Mouse (Mus musculus): ENCODE measurements at regions not wholly inside any gene's neighbourhood (a gene's known extent, or its start where the extent isn't known, plus 50 kb on each side); places are given as distances from the start of the nearest gene placed in this dataset.

DNA sequence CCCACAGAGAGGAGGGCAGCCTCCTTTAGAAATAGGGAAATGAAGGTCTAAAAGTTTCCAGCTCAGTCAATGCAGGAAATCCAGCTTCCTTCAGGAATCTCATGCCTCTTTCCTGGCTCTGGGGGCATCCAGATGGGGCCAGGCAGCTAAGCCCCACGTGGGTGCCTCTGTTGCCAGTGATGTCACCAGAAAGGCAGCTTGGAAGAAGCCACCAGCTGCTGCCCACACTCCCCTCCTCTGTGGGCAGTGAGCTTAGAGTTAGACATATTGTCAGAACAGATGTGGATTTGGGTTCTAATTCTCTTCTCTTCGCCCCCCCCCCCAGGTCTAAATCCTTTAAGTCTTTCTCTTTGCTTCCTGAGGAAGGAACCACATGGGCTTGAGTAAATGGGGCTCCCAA, 116.2 kb upstream of the Pja1 start:
- H3K4me1 ChIP-seq = 0 out of 2 replicates have a peak, but pooled peaks cover under 1% of the 10 kb centered on the region
- WGBS = 45% methylated on average over 2 of the region's 2 CpGs
- H3K4me3 ChIP-seq = no peak overlapping the region
- no peak for ATAC-seq (ENCODE audit: insufficient number of reproducible peaks, low FRiP score, low TSS enrichment, low read depth)
- H3K36me3 ChIP-seq = no peaks in the 10 kb centered on the region
- H3K9me3 ChIP-seq = no peaks in the 10 kb centered on the region
- no peak overlapping the region for H3K27ac ChIP-seq
- no peak overlapping the region for H3K4me2 ChIP-seq
- peaks cover 39% of the 10 kb centered on the region for H3K27me3 ChIP-seq
- no peak overlapping the region for H3K9ac ChIP-seq

DNA sequence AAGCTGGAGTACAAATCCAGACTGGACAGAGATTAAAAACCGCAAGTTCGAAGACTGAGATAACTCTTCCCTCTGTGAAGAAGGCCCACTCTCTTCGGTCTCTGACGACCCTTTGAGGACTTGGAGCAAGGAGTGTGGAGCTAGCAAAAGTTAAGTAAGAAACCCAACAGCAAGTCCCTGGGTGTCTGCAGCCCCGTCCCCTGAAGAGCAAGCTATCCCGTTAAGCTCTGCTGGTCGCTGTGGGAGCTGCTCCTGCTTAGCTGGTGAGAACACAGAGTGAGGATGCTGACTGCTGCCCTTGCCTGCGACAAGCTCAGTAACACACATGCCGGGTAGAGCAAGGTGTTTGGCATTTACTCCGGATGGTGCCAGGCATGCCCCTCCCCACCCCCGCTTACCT, 115.2 kb upstream of the Pja1 start:
- Histone ChIP-seq H3K9me3 (no peaks in the 10 kb centered on the region), H3K27me3 (peaks cover 41% of the 10 kb centered on the region), H3K4me2 (no peak overlapping the region), H3K4me3 (no peak overlapping the region), H3K9ac (no peak overlapping the region), H3K27ac (no peak overlapping the region), H3K36me3 (no peaks in the 10 kb centered on the region), H3K4me1 (peaks cover 6% of the 10 kb centered on the region; the same call in 1 of the 2 replicates)
- no peak for ATAC-seq (ENCODE audit: insufficient number of reproducible peaks, low FRiP score, low TSS enrichment, low read depth)
- WGBS = 70% methylated on average over 11 of the region's 11 CpGs

DNA sequence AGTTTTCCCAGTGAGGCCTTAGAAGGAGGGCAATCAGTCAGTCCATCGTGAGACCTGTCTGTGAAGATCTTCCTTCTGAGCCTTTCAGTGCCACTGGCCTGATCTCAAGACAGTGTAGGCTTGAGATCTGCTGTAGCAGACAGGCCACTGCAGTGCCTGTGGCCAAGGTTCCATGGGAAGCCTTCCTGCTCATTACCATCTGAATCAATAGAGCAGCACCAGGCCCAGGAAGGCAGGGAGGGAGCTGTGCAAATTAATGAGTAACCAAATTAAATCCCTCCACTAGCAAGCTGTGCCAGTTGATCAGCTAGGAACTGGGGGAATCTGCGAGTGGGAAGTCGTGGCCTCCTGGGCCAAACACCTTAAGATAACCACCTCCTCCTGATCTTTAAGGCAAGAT, 114.6 kb upstream of the Pja1 start:
- WGBS = 47% methylated on average over 3 of the region's 3 CpGs
- Histone ChIP-seq H3K27ac (no peak overlapping the region), H3K27me3 (peaks cover 47% of the 10 kb centered on the region), H3K9me3 (no peaks in the 10 kb centered on the region), H3K36me3 (no peaks in the 10 kb centered on the region), H3K4me3 (no peak overlapping the region), H3K9ac (no peak overlapping the region), H3K4me2 (no peak overlapping the region), H3K4me1 (peaks cover 6% of the 10 kb centered on the region; the same call in 1 of the 2 replicates)
- no peak for ATAC-seq (ENCODE audit: insufficient number of reproducible peaks, low FRiP score, low TSS enrichment, low read depth)

DNA sequence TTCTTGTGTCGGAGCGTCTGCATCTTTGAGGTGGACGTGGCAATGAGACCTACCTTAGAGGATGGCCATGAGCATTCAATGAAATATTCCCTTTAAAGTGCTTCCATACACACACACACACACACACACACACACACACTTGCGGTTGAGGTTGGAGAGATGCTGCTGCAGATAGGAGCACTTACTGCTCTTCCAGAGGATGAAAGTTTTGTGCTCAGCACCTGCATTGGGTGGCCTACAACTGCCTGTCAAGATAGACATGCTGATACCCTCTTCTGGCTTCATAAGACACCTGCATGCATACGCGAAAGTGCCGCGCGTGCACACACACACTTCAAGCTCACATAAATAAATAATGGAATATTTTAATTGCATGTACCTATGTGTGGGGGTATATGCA, 111.5 kb upstream of the Pja1 start:
- WGBS = 90% methylated on average over 9 of the region's 9 CpGs
- peaks cover 49% of the 10 kb centered on the region for H3K27me3 ChIP-seq
- H3K4me2 ChIP-seq = no peak overlapping the region

DNA sequence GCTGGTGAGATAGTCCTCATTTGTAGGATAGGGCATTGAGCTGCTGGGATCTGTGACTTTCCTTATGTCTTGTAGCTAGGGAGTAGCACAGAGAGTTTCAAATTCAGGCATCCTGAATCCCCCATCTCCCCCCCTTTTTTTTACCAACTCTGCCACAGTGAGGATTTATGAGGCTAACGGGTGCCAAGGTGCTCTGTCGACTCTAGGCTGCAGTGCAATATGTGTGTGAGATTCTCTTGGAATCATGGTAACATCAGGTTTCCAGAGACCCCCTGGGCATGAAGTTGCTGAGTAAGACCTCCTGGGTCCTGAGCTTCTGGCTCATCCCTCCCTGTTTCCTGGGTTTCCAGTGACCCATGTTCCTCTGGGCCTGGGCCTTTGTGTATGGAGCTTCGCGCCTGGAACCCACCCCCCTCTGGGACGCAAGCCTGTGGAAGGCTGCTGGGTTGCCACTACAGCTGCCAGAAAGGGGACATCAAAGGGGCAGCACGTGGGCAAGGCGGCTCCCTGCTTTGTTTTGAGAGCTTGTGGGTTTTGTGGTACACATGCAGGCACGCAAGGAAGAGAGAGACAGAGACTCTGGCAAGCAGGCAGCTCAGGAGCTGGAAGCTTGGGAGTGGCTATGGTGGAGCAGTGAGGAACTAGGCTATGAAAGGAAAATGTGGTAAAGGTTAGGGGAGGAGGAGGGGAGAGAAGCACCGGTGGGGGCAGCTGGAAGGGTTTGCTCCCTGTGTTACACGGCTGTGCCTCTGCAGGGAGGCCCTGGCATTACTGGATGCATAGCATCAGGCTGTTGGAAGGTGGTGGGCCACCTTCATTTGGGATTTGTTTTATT, 110.8 kb upstream of the Pja1 start:
- no peak for ATAC-seq (ENCODE audit: insufficient number of reproducible peaks, low FRiP score, low TSS enrichment, low read depth)

More for the DNA sequence above, 111.5 kb upstream of the Pja1 start:
- Histone ChIP-seq H3K9me3 (no peaks in the 10 kb centered on the region), H3K9ac (no peak overlapping the region), H3K36me3 (no peaks in the 10 kb centered on the region), H3K4me1 (peaks cover 13% of the 10 kb centered on the region), H3K4me3 (no peak overlapping the region), H3K27ac (no peak overlapping the region)
- no peak for ATAC-seq (ENCODE audit: insufficient number of reproducible peaks, low FRiP score, low TSS enrichment, low read depth)

DNA sequence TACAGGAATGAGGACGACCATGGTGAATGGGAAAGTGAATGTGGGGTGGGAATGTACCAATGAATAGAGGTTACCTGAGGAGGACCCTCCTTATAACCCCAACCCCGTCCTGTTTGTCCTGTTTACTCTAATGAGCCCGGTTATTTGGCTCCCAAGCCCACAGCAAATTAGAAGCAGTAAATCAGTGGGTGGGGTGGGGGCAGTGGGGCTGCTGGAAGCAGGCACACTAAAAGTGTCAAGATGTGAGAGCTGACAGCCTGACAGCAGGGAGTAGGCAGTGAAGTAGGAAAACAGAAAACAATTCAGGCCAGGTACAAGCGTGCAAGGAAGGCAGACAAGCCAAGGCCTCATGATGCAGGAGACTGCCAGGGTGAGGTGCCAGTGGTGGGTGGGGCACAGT, 108.1 kb upstream of the Pja1 start:
- no peak for ATAC-seq (ENCODE audit: insufficient number of reproducible peaks, low FRiP score, low TSS enrichment, low read depth)
- Histone ChIP-seq H3K4me2 (no peak overlapping the region), H3K36me3 (no peaks in the 10 kb centered on the region), H3K4me3 (no peak overlapping the region), H3K4me1 (peaks cover 18% of the 10 kb centered on the region), H3K9me3 (no peaks in the 10 kb centered on the region), H3K9ac (no peak overlapping the region), H3K27me3 (peaks cover 61% of the 10 kb centered on the region), H3K27ac (no peak overlapping the region)
- WGBS = 48% methylated on average over 4 of the region's 4 CpGs

More for the DNA sequence above, 110.8 kb upstream of the Pja1 start:
- H3K27me3 ChIP-seq = peaks cover 48% of the 10 kb centered on the region
- WGBS = 36% methylated on average over 10 of the region's 10 CpGs
- H3K27ac ChIP-seq = no peak overlapping the region
- no peaks in the 10 kb centered on the region for H3K36me3 ChIP-seq
- H3K4me1 ChIP-seq = peaks cover 13% of the 10 kb centered on the region
- no peaks in the 10 kb centered on the region for H3K9me3 ChIP-seq
- no peak overlapping the region for H3K9ac ChIP-seq
- no peak overlapping the region for H3K4me3 ChIP-seq
- no peak overlapping the region for H3K4me2 ChIP-seq

DNA sequence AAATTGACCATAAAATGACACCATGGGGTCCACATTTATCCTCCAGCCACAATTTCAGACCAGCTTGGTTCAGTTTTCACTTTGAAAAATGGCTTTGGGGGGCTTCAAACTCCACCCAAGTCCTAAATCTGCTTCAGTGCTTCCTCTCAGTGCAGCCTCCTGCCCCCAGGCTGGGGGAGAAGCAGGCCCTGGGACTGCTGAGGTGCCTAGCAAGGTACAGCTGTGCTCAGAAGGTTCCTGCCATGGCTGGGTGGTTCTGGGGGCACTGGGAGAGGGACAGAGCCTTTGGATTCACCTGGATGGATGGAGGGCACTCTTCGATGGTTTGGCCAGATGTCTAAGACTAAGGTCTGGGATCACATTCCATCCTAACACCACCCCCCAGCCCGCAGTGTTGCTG, 107.7 kb upstream of the Pja1 start:
- peaks cover 61% of the 10 kb centered on the region for H3K27me3 ChIP-seq
- H3K4me2 ChIP-seq = no peak overlapping the region
- no peak overlapping the region for H3K27ac ChIP-seq

DNA sequence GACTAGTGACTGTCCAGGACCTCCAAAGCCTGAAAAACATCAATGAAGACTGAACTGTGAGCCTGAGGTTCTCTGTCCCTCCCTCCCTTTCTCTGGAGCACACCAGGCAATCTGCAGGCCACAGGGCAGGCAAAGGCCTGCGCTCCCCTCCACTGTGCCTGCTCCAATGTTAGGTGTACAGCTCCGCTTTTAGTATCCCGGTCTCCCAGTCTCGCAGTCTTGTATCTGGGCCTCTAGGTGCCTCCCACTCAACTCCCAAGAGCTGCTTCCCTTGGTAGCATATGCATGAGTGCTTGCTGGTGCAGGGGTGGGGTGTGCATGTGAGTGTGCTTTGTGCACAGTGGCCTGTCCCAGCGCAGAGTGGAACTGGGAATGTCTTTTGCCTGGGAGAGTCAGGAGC, 104.0 kb upstream of the Pja1 start:
- Histone ChIP-seq H3K27me3 (peaks cover 48% of the 10 kb centered on the region), H3K9ac (no peak overlapping the region), H3K36me3 (no peaks in the 10 kb centered on the region), H3K4me3 (no peak overlapping the region), H3K4me1 (peaks cover 13% of the 10 kb centered on the region), H3K4me2 (no peak overlapping the region), H3K9me3 (no peaks in the 10 kb centered on the region), H3K27ac (no peak overlapping the region)
- 54% methylated on average over 5 of the region's 5 CpGs for WGBS
- no peak for ATAC-seq (ENCODE audit: insufficient number of reproducible peaks, low FRiP score, low TSS enrichment, low read depth)

More for the DNA sequence above, 107.7 kb upstream of the Pja1 start:
- Histone ChIP-seq H3K9me3 (no peaks in the 10 kb centered on the region), H3K4me3 (no peak overlapping the region), H3K9ac (no peak overlapping the region), H3K4me1 (peaks cover 20% of the 10 kb centered on the region), H3K36me3 (no peaks in the 10 kb centered on the region)
- WGBS = 38% methylated on average over 2 of the region's 2 CpGs
- no peak for ATAC-seq (ENCODE audit: insufficient number of reproducible peaks, low FRiP score, low TSS enrichment, low read depth)

DNA sequence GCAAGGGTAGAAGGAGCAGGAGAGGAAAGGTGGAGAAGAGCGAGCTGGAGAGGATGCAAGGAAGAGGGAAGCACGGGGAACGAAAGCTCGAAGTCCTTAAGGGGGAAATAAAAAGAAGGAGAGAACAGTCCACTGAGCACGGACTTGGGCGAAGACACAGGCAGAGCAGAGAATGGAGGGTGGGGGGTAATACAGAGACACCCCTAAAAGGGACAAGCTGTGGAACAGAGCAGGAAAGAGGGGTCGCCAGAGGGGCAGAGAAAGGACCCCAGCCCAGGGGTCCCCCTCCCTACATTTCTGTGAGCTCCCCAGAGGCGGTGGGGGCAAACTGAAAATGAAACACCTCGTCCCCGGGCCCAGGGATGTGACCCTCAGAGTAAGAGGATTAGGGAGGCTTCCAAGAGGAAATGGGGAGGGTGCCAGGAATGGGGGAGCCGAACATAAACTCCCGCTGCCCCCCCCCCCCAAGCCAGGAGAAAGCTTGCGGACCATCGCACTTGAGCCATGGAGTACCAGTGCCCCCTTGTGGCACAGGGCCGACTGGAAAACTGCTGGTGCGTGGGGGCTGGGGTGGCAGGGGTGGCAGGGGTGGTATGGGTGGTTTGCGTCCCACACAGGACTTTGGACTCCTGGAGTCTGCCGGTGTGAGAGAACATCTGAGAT, 103.5 kb upstream of the Pja1 start:
- Histone ChIP-seq H3K4me1 (peaks cover 13% of the 10 kb centered on the region), H3K9ac (no peak overlapping the region), H3K36me3 (no peaks in the 10 kb centered on the region), H3K9me3 (no peaks in the 10 kb centered on the region), H3K27me3 (peaks cover 50% of the 10 kb centered on the region), H3K4me2 (peak overlapping the region; percentile 44), H3K27ac (no peak overlapping the region), H3K4me3 (peak overlapping the region; percentile 25)
- 33% methylated on average over 18 of the region's 18 CpGs for WGBS
- ATAC-seq (ENCODE audit: insufficient number of reproducible peaks, low FRiP score, low TSS enrichment, low read depth) = no peak

DNA sequence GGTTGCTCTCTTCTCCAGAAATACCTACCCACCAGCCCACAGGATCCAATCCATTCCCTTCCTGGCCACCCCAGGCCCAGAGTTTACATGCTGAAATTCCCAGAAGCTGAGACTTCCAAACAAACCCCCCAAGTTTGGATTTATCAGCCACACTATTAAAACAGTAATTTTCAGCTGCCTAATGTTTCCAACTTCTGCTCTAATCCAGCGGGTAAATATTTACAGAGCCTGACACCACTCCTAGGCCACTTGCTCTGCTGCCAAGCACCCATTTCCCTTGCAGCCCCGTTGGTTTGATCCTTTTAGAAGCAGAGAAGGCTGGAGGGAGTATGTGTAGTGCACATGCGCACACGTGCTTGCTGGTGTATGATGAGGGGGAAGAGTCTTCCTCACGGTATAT, 99.1 kb upstream of the Pja1 start:
- Histone ChIP-seq H3K36me3 (no peaks in the 10 kb centered on the region), H3K4me2 (no peak overlapping the region), H3K9me3 (no peaks in the 10 kb centered on the region), H3K27me3 (peaks cover 53% of the 10 kb centered on the region), H3K4me3 (no peak overlapping the region), H3K27ac (no peak overlapping the region), H3K9ac (no peak overlapping the region), H3K4me1 (peaks cover 13% of the 10 kb centered on the region)
- no peak for ATAC-seq (ENCODE audit: insufficient number of reproducible peaks, low FRiP score, low TSS enrichment, low read depth)
- WGBS = 75% methylated on average over 5 of the region's 5 CpGs

DNA sequence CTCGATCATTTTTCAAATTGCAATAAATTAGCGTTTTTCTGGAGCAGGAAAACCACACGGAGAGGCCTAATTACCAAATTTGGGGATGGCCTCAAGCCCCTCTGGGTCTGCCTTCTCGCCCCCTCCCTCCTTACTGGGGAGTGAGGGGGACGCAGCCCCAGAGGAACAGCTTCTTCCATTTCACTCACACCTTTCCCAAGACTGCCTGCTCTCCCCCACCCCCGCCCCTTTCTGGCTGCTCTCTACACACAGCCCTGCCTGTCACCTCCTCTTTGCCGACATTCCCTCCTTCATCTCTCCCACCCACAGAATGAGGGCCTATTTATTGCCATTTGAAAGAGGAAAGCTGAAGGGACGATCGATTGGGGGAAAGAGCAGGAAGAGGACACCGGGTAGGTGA, 97.2 kb upstream of the Pja1 start:
- Histone ChIP-seq H3K4me1 (peaks cover 6% of the 10 kb centered on the region), H3K9me3 (no peaks in the 10 kb centered on the region), H3K4me2 (peak overlapping the region; percentile 33; the same call in 1 of the 2 replicates), H3K9ac (no peak overlapping the region), H3K27ac (no peak overlapping the region), H3K36me3 (no peaks in the 10 kb centered on the region), H3K27me3 (peaks cover 50% of the 10 kb centered on the region), H3K4me3 (no peak overlapping the region)
- ATAC-seq (ENCODE audit: insufficient number of reproducible peaks, low FRiP score, low TSS enrichment, low read depth) = no peak
- WGBS = 24% methylated on average over 9 of the region's 10 CpGs
